Mouse (Mus musculus): Measurements from ENCODE around the gene Tigd2. TPM values are rescaled to one million over a fixed set of nuclear protein-coding genes. Genes with fewer than 3 reads are reported as not detected.
A peak's percentile ranks its signal among the peaks of the same experiment; 100 is the strongest.

Tigd2 gene
- total RNA-seq, 2 experiments from 2014 or later = 8.2 to 9.2 TPM

- intact Hi-C loops (cut with DNase I) = loop anchor here (5.0 kb wide), 1 partner anchor 252 kb away; no protein-coding TSS in a partner anchor
- no peak for DNase-seq
Measured at GRCm38 (mm10) chr6:59250536-59250935, 41.9 kb downstream of the Tigd2 start.

GRCm38 (mm10) chr6:59255909-59256308 lies 47.2 kb downstream of the Tigd2 start:
- intact Hi-C loops (cut with DNase I) = no loop called here
- DNase-seq = peak; percentile 6

Other genes starting within 250 kb of the Tigd2 start
- gene Fam13a, start 184.3 kb upstream of the Tigd2 start, total RNA-seq (2021) = 10 to 100 TPM in 1 of 2 experiments, 1 to 10 TPM in 1; 10.0 to 12.5 TPM
- gene Gprin3, start 217.4 kb downstream of the Tigd2 start, total RNA-seq (2021) = 10 to 100 TPM; 16.8 to 18.7 TPM